In genomic region chr11:76622566-76623205, GRCm38 (mm10) we compare ENCODE assay signal across 8 mouse cellular contexts. TPM values are rescaled to one million over a fixed set of nuclear protein-coding genes. Genes with fewer than 3 reads are reported as not detected.
DNase-seq lines count a peak whose midpoint lies in the region; ATAC-seq and TF ChIP-seq lines count a peak whose summit lies in the region.

No protein-coding gene starts in this region.

- no peak for TF ChIP-seq POLR2A in cerebellum, adult 2 months (IDR thresholded peaks at IDR 0.05; ENCODE audit: borderline replicate concordance, insufficient read depth, low read length)

- H3K9me3 ChIP-seq in embryonic facial prominence, embryonic 11.5 days (replicated peaks; ENCODE audit: control insufficient read depth, low read length) = no peaks in the 10 kb centered on the region
- H3K9me3 ChIP-seq in hindbrain, embryonic 10.5 days = no peaks in the 10 kb centered on the region
- no peaks in the 10 kb centered on the region for H3K9me3 ChIP-seq in limb, embryonic 12.5 days
- H3K9me3 ChIP-seq in midbrain, embryonic 16.5 days (replicated peaks; ENCODE audit: control insufficient read depth, low read length, poor library complexity, severe bottlenecking) = no peaks in the 10 kb centered on the region

- no peak for TF ChIP-seq CTCF in cerebellum, adult 2 months (IDR thresholded peaks at IDR 0.05; ENCODE audit: borderline replicate concordance, insufficient read depth, low read depth, low read length)
- no peak for TF ChIP-seq CTCF in C2C12 (IDR thresholded peaks at IDR 0.05; ENCODE audit: control insufficient read depth, insufficient read depth, insufficient read length)

- H3K4me3 ChIP-seq in cerebellum, adult 2 months (replicated peaks; ENCODE audit: insufficient read depth, low read depth, low read length) = peak overlapping the region; percentile 45
- H3K4me3 ChIP-seq in C2C12 (ENCODE audit: insufficient read depth, poor library complexity, severe bottlenecking) = peak overlapping the region; percentile 90
- H3K4me3 ChIP-seq in embryonic facial prominence, embryonic 11.5 days (ENCODE audit: low read depth, low read length) = peak overlapping the region; percentile 64
- peak overlapping the region; percentile 73 for H3K4me3 ChIP-seq in hindbrain, embryonic 10.5 days
- peak overlapping the region; percentile 71 for H3K4me3 ChIP-seq in limb, embryonic 12.5 days (replicated peaks)
- peak overlapping the region; percentile 64 for H3K4me3 ChIP-seq in midbrain, embryonic 16.5 days (ENCODE audit: low read depth, low read length)

- ATAC-seq in embryonic facial prominence, embryonic 11.5 days (replicated peaks; ENCODE audit: insufficient number of reproducible peaks, low FRiP score, low TSS enrichment, low read depth) = peak; percentile 35; the same call in 1 of the 2 replicates
- 0 out of 2 replicates have a peak, but pooled peaks have one; percentile 35 for ATAC-seq in limb, embryonic 12.5 days (ENCODE audit: insufficient number of reproducible peaks, insufficient read depth, low FRiP score, low TSS enrichment, low read depth)
- peak; percentile 44 for ATAC-seq in midbrain, embryonic 16.5 days

- DNase-seq in cerebellum, adult 2 months = peak in 1 of 2 experiments; percentile 34
- DNase-seq in cerebellum, adult 8-10 months = no peak
- DNase-seq in embryonic facial prominence, embryonic 11.5 days (ENCODE audit: low spot score) = peak; percentile 46
- peak; percentile 58 for DNase-seq in hindbrain, embryonic 10.5 days (ENCODE audit: low spot score)
- DNase-seq in urinary bladder, postnatal 14 days (ENCODE audit: low spot score) = peak; percentile 29

- peak overlapping the region; percentile 100 for H3K4me2 ChIP-seq in embryonic facial prominence, embryonic 11.5 days (ENCODE audit: low read depth, low read length)
- H3K4me2 ChIP-seq in limb, embryonic 12.5 days = peak overlapping the region; percentile 100
- H3K4me2 ChIP-seq in midbrain, embryonic 16.5 days (ENCODE audit: low read length) = peak overlapping the region; percentile 100

- H3K79me2 ChIP-seq in C2C12 (ENCODE audit: control insufficient read depth, insufficient read depth) = peaks cover 56% of the 10 kb centered on the region

- H3K4me1 ChIP-seq in cerebellum, adult 2 months (ENCODE audit: control insufficient read depth, insufficient read depth, low read length) = no peaks in the 10 kb centered on the region
- H3K4me1 ChIP-seq in embryonic facial prominence, embryonic 11.5 days (ENCODE audit: control insufficient read depth, insufficient read depth, low read length) = peaks cover 5% of the 10 kb centered on the region
- peaks cover 35% of the 10 kb centered on the region for H3K4me1 ChIP-seq in hindbrain, embryonic 10.5 days (replicated peaks)
- H3K4me1 ChIP-seq in limb, embryonic 12.5 days (replicated peaks) = peaks cover 15% of the 10 kb centered on the region
- H3K4me1 ChIP-seq in midbrain, embryonic 16.5 days (ENCODE audit: control insufficient read depth, insufficient read depth, low read length) = peaks cover 13% of the 10 kb centered on the region

- under 1% methylated on average over 66 of the region's 66 CpGs for WGBS in cerebellum, adult 2 months
- under 1% methylated on average over 42 of the region's 66 CpGs for WGBS in embryonic facial prominence, embryonic 11.5 days
- WGBS in hindbrain, embryonic 10.5 days = under 1% methylated on average over 66 of the region's 66 CpGs
- under 1% methylated on average over 65 of the region's 66 CpGs for WGBS in limb, embryonic 12.5 days
- under 1% methylated on average over 55 of the region's 66 CpGs for WGBS in midbrain, embryonic 16.5 days

- peak overlapping the region; percentile 77 for H3K9ac ChIP-seq in embryonic facial prominence, embryonic 11.5 days (replicated peaks; ENCODE audit: low read length)
- peak overlapping the region; percentile 76 for H3K9ac ChIP-seq in limb, embryonic 12.5 days (replicated peaks)
- H3K9ac ChIP-seq in midbrain, embryonic 16.5 days (ENCODE audit: low read depth, low read length) = peak overlapping the region; percentile 71

- H3ac ChIP-seq in C2C12 (ENCODE audit: control insufficient read depth, insufficient read length, low read depth) = peak overlapping the region; percentile 74

- no peaks in the 10 kb centered on the region; the same call in 1 of the 2 replicates for H3K27me3 ChIP-seq in cerebellum, adult 2 months (ENCODE audit: control insufficient read depth, insufficient read depth, low read length)
- no peaks in the 10 kb centered on the region for H3K27me3 ChIP-seq in C2C12 (ENCODE audit: control insufficient read depth, insufficient read depth, insufficient read length)
- peaks cover 11% of the 10 kb centered on the region for H3K27me3 ChIP-seq in embryonic facial prominence, embryonic 11.5 days (ENCODE audit: control insufficient read depth, insufficient read depth, low read length)
- peaks cover 52% of the 10 kb centered on the region for H3K27me3 ChIP-seq in hindbrain, embryonic 10.5 days (ENCODE audit: insufficient read depth, poor library complexity, severe bottlenecking)
- peaks cover 34% of the 10 kb centered on the region for H3K27me3 ChIP-seq in limb, embryonic 12.5 days
- peaks cover 6% of the 10 kb centered on the region for H3K27me3 ChIP-seq in midbrain, embryonic 16.5 days (ENCODE audit: control insufficient read depth, insufficient read depth, low read depth, low read length)

- H3K27ac ChIP-seq in cerebellum, adult 2 months (ENCODE audit: insufficient read depth, low read length) = no peak overlapping the region
- H3K27ac ChIP-seq in embryonic facial prominence, embryonic 11.5 days (replicated peaks; ENCODE audit: low read depth, low read length) = no peak overlapping the region
- peak overlapping the region; percentile 91 for H3K27ac ChIP-seq in hindbrain, embryonic 10.5 days
- H3K27ac ChIP-seq in limb, embryonic 12.5 days = no peak overlapping the region
- H3K27ac ChIP-seq in midbrain, embryonic 16.5 days (ENCODE audit: low read length) = no peak overlapping the region

- H3K79me3 ChIP-seq in C2C12 (ENCODE audit: low read depth) = peaks cover 41% of the 10 kb centered on the region

- H3K36me3 ChIP-seq in C2C12 (ENCODE audit: control insufficient read depth, insufficient read depth) = peaks cover 27% of the 10 kb centered on the region
- no peaks in the 10 kb centered on the region for H3K36me3 ChIP-seq in embryonic facial prominence, embryonic 11.5 days (replicated peaks; ENCODE audit: control insufficient read depth, insufficient read depth, low read depth, low read length)
- H3K36me3 ChIP-seq in hindbrain, embryonic 10.5 days = no peaks in the 10 kb centered on the region
- H3K36me3 ChIP-seq in limb, embryonic 12.5 days = no peaks in the 10 kb centered on the region
- H3K36me3 ChIP-seq in midbrain, embryonic 16.5 days (ENCODE audit: control insufficient read depth, insufficient read depth, low read length) = no peaks in the 10 kb centered on the region

TF ChIP-seq in C2C12, 6 proteins besides CTCF, POLR2A, EP300 and RAD21:
- no peak for TF ChIP-seq MAX (IDR thresholded peaks at IDR 0.05)
- TF ChIP-seq MYOD1 (IDR thresholded peaks at IDR 0.05; ENCODE audit: control insufficient read depth, insufficient read length, low read depth) = no peak
- TF ChIP-seq MYOG (IDR thresholded peaks at IDR 0.05; ENCODE audit: control insufficient read depth, extremely low read depth, insufficient read length) = no peak
- no peak for TF ChIP-seq CEBPB (IDR thresholded peaks at IDR 0.05; ENCODE audit: low read depth)
- no peak for TF ChIP-seq USF1 (IDR thresholded peaks at IDR 0.05; ENCODE audit: low read depth)
- TF ChIP-seq FOSL1 (IDR thresholded peaks at IDR 0.05; ENCODE audit: insufficient read depth, low read length, poor library complexity, severe bottlenecking) = no peak
TF ChIP-seq in C2C12: peak in this region for 0.

RNA-seq across cellular contexts. Expression of gene Abr, which starts 0.6 kb away (rescaled TPM):
- 168 and 170 TPM in 2 replicates for polyA plus RNA-seq in cerebellum, adult 2 months (2012; rRNA removed)
- polyA plus RNA-seq in C2C12 (2012; fragmentation: generic; extraction: Trizol) = 72.8 TPM
- 31.9 and 32.3 TPM in 2 replicates for polyA plus RNA-seq in embryonic facial prominence, embryonic 11.5 days (2014; fragmentation: Nextera tagmentation; extraction: Ambion mirVana)
- 29.5 and 40.5 TPM in 2 replicates for polyA plus RNA-seq in hindbrain, embryonic 10.5 days (2016; fragmentation: Nextera tagmentation; extraction: Ambion mirVana)
- 48.3 and 54.0 TPM in 2 replicates for polyA plus RNA-seq in limb, embryonic 12.5 days (2016; fragmentation: Nextera tagmentation; extraction: Ambion mirVana)
- 110 and 116 TPM in 2 replicates for polyA plus RNA-seq in midbrain, embryonic 16.5 days (2015; fragmentation: Nextera tagmentation; extraction: Ambion mirVana)

RNA-seq across cellular contexts. Expression of gene Bhlha9, which starts 49.6 kb away (rescaled TPM):
- 3.0 and 4.3 TPM in 2 replicates for polyA plus RNA-seq in cerebellum, adult 2 months (2012; rRNA removed)
- polyA plus RNA-seq in C2C12 (2012; fragmentation: generic; extraction: Trizol) = 0.05 TPM
- not detected in 2 replicates for polyA plus RNA-seq in embryonic facial prominence, embryonic 11.5 days (2014; fragmentation: Nextera tagmentation; extraction: Ambion mirVana)
- polyA plus RNA-seq in hindbrain, embryonic 10.5 days (2016; fragmentation: Nextera tagmentation; extraction: Ambion mirVana) = 0.21 TPM in 1 of 2 replicates, not detected in the other
- polyA plus RNA-seq in limb, embryonic 12.5 days (2016; fragmentation: Nextera tagmentation; extraction: Ambion mirVana) = 8.8 and 9.6 TPM in 2 replicates
- polyA plus RNA-seq in midbrain, embryonic 16.5 days (2015; fragmentation: Nextera tagmentation; extraction: Ambion mirVana) = 1.3 and 1.9 TPM in 2 replicates

RNA-seq across cellular contexts. Expression of gene Trarg1, which starts 56.9 kb away (rescaled TPM):
- polyA plus RNA-seq in cerebellum, adult 2 months (2012; rRNA removed) = 0.21 and 0.38 TPM in 2 replicates
- polyA plus RNA-seq in C2C12 (2012; fragmentation: generic; extraction: Trizol) = 0.05 TPM
- 0.24 TPM in 1 of 2 replicates, not detected in the other for polyA plus RNA-seq in embryonic facial prominence, embryonic 11.5 days (2014; fragmentation: Nextera tagmentation; extraction: Ambion mirVana)
- 0.09 and 0.20 TPM in 2 replicates for polyA plus RNA-seq in hindbrain, embryonic 10.5 days (2016; fragmentation: Nextera tagmentation; extraction: Ambion mirVana)
- 0.17 and 0.18 TPM in 2 replicates for polyA plus RNA-seq in limb, embryonic 12.5 days (2016; fragmentation: Nextera tagmentation; extraction: Ambion mirVana)
- 0.21 and 0.24 TPM in 2 replicates for polyA plus RNA-seq in midbrain, embryonic 16.5 days (2015; fragmentation: Nextera tagmentation; extraction: Ambion mirVana)
